Mouse (Mus musculus): ENCODE measurements around the gene Nr1h4. TPM values are rescaled to one million over a fixed set of nuclear protein-coding genes. Genes with fewer than 3 reads are reported as not detected.

The Nr1h4 gene
- polyA plus RNA-seq, 1 experiment from 2014 or later = 0.27 TPM

- DNase-seq (ENCODE audit: low spot score, missing footprints) (no peak), ATAC-seq (ENCODE audit: low FRiP score) (peak; percentile 15)
- H3K9me3 ChIP-seq (ENCODE audit: control insufficient read depth, low read length) = no peaks in the 10 kb centered on the region
- 65% methylated on average over 9 of the region's 9 CpGs for WGBS
- H3K27ac ChIP-seq (ENCODE audit: low read depth, low read length) = no peak overlapping the region
- H3K36me3 ChIP-seq (ENCODE audit: control insufficient read depth, insufficient read depth, low read length) = no peaks in the 10 kb centered on the region
- no peak overlapping the region for H3K9ac ChIP-seq (ENCODE audit: low read length)
- no peak overlapping the region for H3K4me2 ChIP-seq
- H3K4me1 ChIP-seq (ENCODE audit: control insufficient read depth, insufficient read depth, low read length) = peaks cover 12% of the 10 kb centered on the region
- peaks cover 64% of the 10 kb centered on the region for H3K27me3 ChIP-seq (ENCODE audit: control insufficient read depth, insufficient read depth, low read length)
- H3K4me3 ChIP-seq (ENCODE audit: low read depth, low read length) = no peak overlapping the region
Measured at GRCm38 (mm10) chr10:89435920-89436319, 97.5 kb downstream of the Nr1h4 start.

- no peaks in the 10 kb centered on the region for H3K9me3 ChIP-seq (ENCODE audit: control insufficient read depth, low read length)
- no peak overlapping the region for H3K27ac ChIP-seq (ENCODE audit: low read depth, low read length)
- H3K36me3 ChIP-seq (ENCODE audit: control insufficient read depth, insufficient read depth, low read length) = no peaks in the 10 kb centered on the region
- H3K4me2 ChIP-seq = no peak overlapping the region; the same call in 1 of the 2 replicates
- peaks cover 12% of the 10 kb centered on the region for H3K4me1 ChIP-seq (ENCODE audit: control insufficient read depth, insufficient read depth, low read length)
- DNase-seq (ENCODE audit: low spot score, missing footprints) = no peak
- WGBS = 55% methylated on average over 12 of the region's 12 CpGs
- no peak overlapping the region for H3K4me3 ChIP-seq (ENCODE audit: low read depth, low read length)
- no peak overlapping the region for H3K9ac ChIP-seq (ENCODE audit: low read length)
- peaks cover 64% of the 10 kb centered on the region for H3K27me3 ChIP-seq (ENCODE audit: control insufficient read depth, insufficient read depth, low read length)
- ATAC-seq (ENCODE audit: low FRiP score) = peak; percentile 43
Measured at GRCm38 (mm10) chr10:89435413-89435812, 98.0 kb downstream of the Nr1h4 start.

GRCm38 (mm10) chr10:89434509-89435210, 98.7 kb downstream of the Nr1h4 start:
- 17% methylated on average over 17 of the region's 17 CpGs for WGBS
- Histone ChIP-seq H3K4me3 (ENCODE audit: low read depth, low read length) (no peak overlapping the region), H3K4me2 (peak overlapping the region; percentile 32), H3K27ac (ENCODE audit: low read depth, low read length) (no peak overlapping the region), H3K4me1 (ENCODE audit: control insufficient read depth, insufficient read depth, low read length) (peaks cover 12% of the 10 kb centered on the region), H3K9ac (ENCODE audit: low read length) (0 out of 2 replicates have a peak overlapping the region, but pooled peaks have one; percentile 9), H3K9me3 (ENCODE audit: control insufficient read depth, low read length) (no peaks in the 10 kb centered on the region), H3K27me3 (ENCODE audit: control insufficient read depth, insufficient read depth, low read length) (peaks cover 60% of the 10 kb centered on the region), H3K36me3 (ENCODE audit: control insufficient read depth, insufficient read depth, low read length) (no peaks in the 10 kb centered on the region)
- ATAC-seq (ENCODE audit: low FRiP score) = peak; percentile 69
- DNase-seq (ENCODE audit: low spot score, missing footprints) = peak; percentile 94

- ATAC-seq (ENCODE audit: low FRiP score) (no peak), DNase-seq (ENCODE audit: low spot score, missing footprints) (no peak)
- H3K4me2 ChIP-seq = no peak overlapping the region
- peaks cover 43% of the 10 kb centered on the region for H3K27me3 ChIP-seq (ENCODE audit: control insufficient read depth, insufficient read depth, low read length)
- H3K4me1 ChIP-seq (ENCODE audit: control insufficient read depth, insufficient read depth, low read length) = peaks cover 10% of the 10 kb centered on the region
- no peak overlapping the region for H3K4me3 ChIP-seq (ENCODE audit: low read depth, low read length)
- no peaks in the 10 kb centered on the region for H3K36me3 ChIP-seq (ENCODE audit: control insufficient read depth, insufficient read depth, low read length)
- H3K9me3 ChIP-seq (ENCODE audit: control insufficient read depth, low read length) = no peaks in the 10 kb centered on the region
- H3K9ac ChIP-seq (ENCODE audit: low read length) = no peak overlapping the region
- 91% methylated on average over 13 of the region's 13 CpGs for WGBS
- no peak overlapping the region for H3K27ac ChIP-seq (ENCODE audit: low read depth, low read length)
Measured at GRCm38 (mm10) chr10:89432743-89433142, 100.6 kb downstream of the Nr1h4 start.

- H3K9ac ChIP-seq (ENCODE audit: low read length) = no peak overlapping the region
- no peak for ATAC-seq (ENCODE audit: low FRiP score)
- peaks cover 24% of the 10 kb centered on the region; the same call in 1 of the 2 replicates for H3K27me3 ChIP-seq (ENCODE audit: control insufficient read depth, insufficient read depth, low read length)
- H3K27ac ChIP-seq (ENCODE audit: low read depth, low read length) = no peak overlapping the region
- H3K4me2 ChIP-seq = no peak overlapping the region
- no peak overlapping the region for H3K4me3 ChIP-seq (ENCODE audit: low read depth, low read length)
- DNase-seq (ENCODE audit: low spot score, missing footprints) = no peak
- H3K36me3 ChIP-seq (ENCODE audit: control insufficient read depth, insufficient read depth, low read length) = no peaks in the 10 kb centered on the region
- 92% methylated on average over 7 of the region's 7 CpGs for WGBS
- H3K9me3 ChIP-seq (ENCODE audit: control insufficient read depth, low read length) = no peaks in the 10 kb centered on the region
- peaks cover 10% of the 10 kb centered on the region for H3K4me1 ChIP-seq (ENCODE audit: control insufficient read depth, insufficient read depth, low read length)
Measured at GRCm38 (mm10) chr10:89430751-89431150, 102.6 kb downstream of the Nr1h4 start.

- 88% methylated on average over 11 of the region's 11 CpGs for WGBS
- Histone ChIP-seq H3K4me3 (ENCODE audit: low read depth, low read length) (no peak overlapping the region), H3K9ac (ENCODE audit: low read length) (no peak overlapping the region), H3K4me1 (ENCODE audit: control insufficient read depth, insufficient read depth, low read length) (no peaks in the 10 kb centered on the region), H3K4me2 (no peak overlapping the region), H3K36me3 (ENCODE audit: control insufficient read depth, insufficient read depth, low read length) (no peaks in the 10 kb centered on the region), H3K9me3 (ENCODE audit: control insufficient read depth, low read length) (no peaks in the 10 kb centered on the region), H3K27me3 (ENCODE audit: control insufficient read depth, insufficient read depth, low read length) (no peaks in the 10 kb centered on the region; the same call in 1 of the 2 replicates), H3K27ac (ENCODE audit: low read depth, low read length) (no peak overlapping the region)
- no peak for DNase-seq (ENCODE audit: low spot score, missing footprints)
- no peak for ATAC-seq (ENCODE audit: low FRiP score)
Measured at GRCm38 (mm10) chr10:89424800-89425393, 108.5 kb downstream of the Nr1h4 start.

GRCm38 (mm10) chr10:89424217-89424616, 109.2 kb downstream of the Nr1h4 start:
- 94% methylated on average over 9 of the region's 9 CpGs for WGBS
- H3K36me3 ChIP-seq (ENCODE audit: control insufficient read depth, insufficient read depth, low read length) = no peaks in the 10 kb centered on the region
- DNase-seq (ENCODE audit: low spot score, missing footprints) = no peak

GRCm38 (mm10) chr10:89423164-89423778, 110.1 kb downstream of the Nr1h4 start:
- ATAC-seq (ENCODE audit: low FRiP score) (no peak), DNase-seq (ENCODE audit: low spot score, missing footprints) (no peak)
- H3K4me1 ChIP-seq (ENCODE audit: control insufficient read depth, insufficient read depth, low read length) = no peaks in the 10 kb centered on the region
- H3K9me3 ChIP-seq (ENCODE audit: control insufficient read depth, low read length) = no peaks in the 10 kb centered on the region
- no peak overlapping the region for H3K27ac ChIP-seq (ENCODE audit: low read depth, low read length)
- 94% methylated on average over 9 of the region's 9 CpGs for WGBS
- H3K9ac ChIP-seq (ENCODE audit: low read length) = no peak overlapping the region
- H3K4me2 ChIP-seq = no peak overlapping the region
- H3K36me3 ChIP-seq (ENCODE audit: control insufficient read depth, insufficient read depth, low read length) = no peaks in the 10 kb centered on the region
- H3K4me3 ChIP-seq (ENCODE audit: low read depth, low read length) = no peak overlapping the region
- H3K27me3 ChIP-seq (ENCODE audit: control insufficient read depth, insufficient read depth, low read length) = no peaks in the 10 kb centered on the region

More at GRCm38 (mm10) chr10:89424217-89424616, 109.2 kb downstream of the Nr1h4 start:
- Histone ChIP-seq H3K4me3 (ENCODE audit: low read depth, low read length) (no peak overlapping the region), H3K9ac (ENCODE audit: low read length) (no peak overlapping the region), H3K4me2 (no peak overlapping the region), H3K27ac (ENCODE audit: low read depth, low read length) (no peak overlapping the region), H3K4me1 (ENCODE audit: control insufficient read depth, insufficient read depth, low read length) (no peaks in the 10 kb centered on the region), H3K9me3 (ENCODE audit: control insufficient read depth, low read length) (no peaks in the 10 kb centered on the region), H3K27me3 (ENCODE audit: control insufficient read depth, insufficient read depth, low read length) (no peaks in the 10 kb centered on the region)
- no peak for ATAC-seq (ENCODE audit: low FRiP score)

All from midbrain, embryonic 11.5 days (tissue).